Mouse (Mus musculus) cerebellum, postnatal 10 days (tissue): ENCODE measurements at regions not wholly inside any gene's neighbourhood (a gene's known extent, or its start where the extent isn't known, plus 50 kb on each side); places are given as distances from the start of the nearest gene placed in this dataset.
A peak's percentile ranks its signal among the peaks of the same experiment; 100 is the strongest.

Source experiments
- DNase-seq, 2 experiments: peaks; one replicate each; pipeline ENCODE4 v3.0.0; 2021; ENCODE audit warnings: mixed read lengths in 2 of 2

GRCm38 (mm10) chr6:108910330-108910729 lies 81.9 kb downstream of the Edem1 start:
- no peak for DNase-seq

GRCm38 (mm10) chr6:108912539-108912938 lies 84.1 kb downstream of the Edem1 start:
- no peak for DNase-seq

GRCm38 (mm10) chr6:108919372-108919913 lies 91.0 kb downstream of the Edem1 start:
- DNase-seq: no peak

GRCm38 (mm10) chr6:108921181-108921580 lies 92.7 kb downstream of the Edem1 start:
- no peak for DNase-seq

GRCm38 (mm10) chr6:108922564-108922963 lies 94.1 kb downstream of the Edem1 start:
- DNase-seq: no peak

GRCm38 (mm10) chr6:108928981-108929380 lies 100.5 kb downstream of the Edem1 start:
- DNase-seq: no peak

- DNase-seq: no peak
Measured at GRCm38 (mm10) chr6:108938646-108939045, 110.2 kb downstream of the Edem1 start.

- DNase-seq: no peak
Measured at GRCm38 (mm10) chr6:108942288-108942687, 113.8 kb downstream of the Edem1 start.

- no peak for DNase-seq
Measured at GRCm38 (mm10) chr6:108952389-108952788, 123.9 kb downstream of the Edem1 start.

GRCm38 (mm10) chr6:108962810-108963209 lies 134.4 kb downstream of the Edem1 start:
- DNase-seq: no peak

- DNase-seq: peak; percentile 79 to 81
Measured at GRCm38 (mm10) chr6:108963295-108963694, 134.9 kb downstream of the Edem1 start.

GRCm38 (mm10) chr6:108969477-108970176 lies 141.2 kb downstream of the Edem1 start:
- DNase-seq: peak; percentile 13 to 44

- DNase-seq: peak in 1 of 2 experiments; percentile 9
Measured at GRCm38 (mm10) chr6:108971415-108972089, 143.1 kb downstream of the Edem1 start.

- DNase-seq: no peak
Measured at GRCm38 (mm10) chr6:108973701-108974100, 145.3 kb downstream of the Edem1 start.

- DNase-seq: no peak
Measured at GRCm38 (mm10) chr6:108989506-108989905, 161.1 kb downstream of the Edem1 start.

GRCm38 (mm10) chr6:108993743-108994142 lies 165.3 kb downstream of the Edem1 start:
- no peak for DNase-seq

- no peak for DNase-seq
Measured at GRCm38 (mm10) chr6:109004443-109004842, 176.0 kb downstream of the Edem1 start.

GRCm38 (mm10) chr6:109009364-109009763 lies 180.9 kb downstream of the Edem1 start:
- DNase-seq: no peak

GRCm38 (mm10) chr6:109009793-109010192 lies 181.4 kb downstream of the Edem1 start:
- DNase-seq: no peak

GRCm38 (mm10) chr6:109019731-109020130 lies 191.3 kb downstream of the Edem1 start:
- no peak for DNase-seq
